Mouse (Mus musculus) ES-E14 (cell line): ENCODE measurements at regions not wholly inside any gene's neighbourhood (a gene's known extent, or its start where the extent isn't known, plus 50 kb on each side); places are given as distances from the start of the nearest gene placed in this dataset.

ENCODE experiments used
- CHD2 ChIP-seq: IDR thresholded peaks from 2 replicates; pipeline ENCODE4 v1.6.1; 2014; ENCODE audit warnings: mild to moderate bottlenecking, low read depth, low read length, inconsistent platforms
- HCFC1 ChIP-seq: IDR thresholded peaks from 2 replicates; pipeline ENCODE4 v1.6.1; 2012; ENCODE audit warnings: low read length, inconsistent platforms, borderline replicate concordance; ENCODE audit not compliant: insufficient read depth
- MAFK ChIP-seq: IDR thresholded peaks from 2 replicates; pipeline ENCODE4 v1.6.1; 2014; ENCODE audit warnings: mild to moderate bottlenecking, low read depth, low read length, inconsistent platforms; ENCODE audit not compliant: insufficient read depth
- ZC3H11A ChIP-seq: IDR thresholded peaks from 2 replicates; pipeline ENCODE4 v1.6.1; 2012; ENCODE audit warnings: low read depth, mild to moderate bottlenecking, inconsistent platforms, low read length, borderline replicate concordance
- ZNF384 ChIP-seq: IDR thresholded peaks from 2 replicates; pipeline ENCODE4 v1.6.1; 2012; ENCODE audit warnings: low read depth, low read length, inconsistent platforms

- TF ChIP-seq HCFC1 (no peak), CHD2 (no peak), ZNF384 (no peak), ZC3H11A (no peak), MAFK (no peak)
Observed at GRCm38 (mm10) chr7:95901524-95901923, 269.5 kb upstream of the Tenm4 start.
